Mouse (Mus musculus): ENCODE results near the gene Gm498. TPM values are rescaled to one million over a fixed set of nuclear protein-coding genes. Genes with fewer than 3 reads are reported as not detected.

Gene Gm498
- total RNA-seq (2023) = not detected

GRCm38 (mm10) chr7:143866538-143866937, at the start of gene Gm498:
Gm498 (plus strand) TSS chr7:143866838.

GRCm38 (mm10) chr7:143822375-143823265, 44.0 kb upstream of the Gm498 start, which contains the start of the genes Nadsyn1 and Dhcr7:
Nadsyn1 (minus strand) TSS chr7:143822849.
Dhcr7 (plus strand) TSS chr7:143823145.

Other genes starting within 250 kb of the Gm498 start
- 1 to 10 TPM; 7.9 to 8.3 TPM for gene Tnfrsf26, start 238.1 kb upstream of the Gm498 start, total RNA-seq (2023)
- 1 to 10 TPM; 1.7 to 2.3 TPM for gene Tnfrsf22, start 217.2 kb upstream of the Gm498 start, total RNA-seq (2023)
- 1 to 10 TPM; 5.2 to 8.1 TPM for gene Tnfrsf23, start 181.0 kb upstream of the Gm498 start, total RNA-seq (2023)
- 1 to 10 TPM in 1 of 2 experiments, under 1 TPM in 1; 0.92 to 1.2 TPM for gene Osbpl5, start 109.9 kb upstream of the Gm498 start, total RNA-seq (2023)
- not detected for gene Mrgprg, start 99.8 kb upstream of the Gm498 start, total RNA-seq (2023)
- under 1 TPM in 1 of 2 experiments, not detected in 1; 0.11 TPM for gene Mrgpre, start 82.3 kb upstream of the Gm498 start, total RNA-seq (2023)
- 1 to 10 TPM; 6.5 to 8.0 TPM for gene Nadsyn1, start 44.0 kb upstream of the Gm498 start, total RNA-seq (2023)
- 1 to 10 TPM; 6.3 to 6.9 TPM for gene Dhcr7, start 43.7 kb upstream of the Gm498 start, total RNA-seq (2023)
- gene Shank2, start 135.1 kb downstream of the Gm498 start, total RNA-seq (2023) = under 1 TPM; 0.04 to 0.20 TPM